Mouse (Mus musculus) bone marrow macrophage, adult 2 months (primary cell): ENCODE results near the gene Klk9. TPM values are rescaled to one million over a fixed set of nuclear protein-coding genes. Genes with fewer than 3 reads are reported as not detected.
A peak's percentile ranks its signal among the peaks of the same experiment; 100 is the strongest.

ENCODE experiments used
- H3K27ac ChIP-seq: 2 replicates; pipeline ENCODE4 v1.5.1; 2012; ENCODE audit warnings: low read depth, low read length; ENCODE audit not compliant: insufficient read depth
- H3K4me1 ChIP-seq: 2 replicates; pipeline ENCODE4 v1.6.1; 2012; ENCODE audit warnings: low read length; ENCODE audit not compliant: control insufficient read depth, insufficient read depth
- H3K4me3 ChIP-seq: 2 replicates; pipeline ENCODE4 v1.5.1; 2012; ENCODE audit warnings: mild to moderate bottlenecking, low read length, moderate library complexity; ENCODE audit not compliant: insufficient read depth
- CTCF ChIP-seq: IDR thresholded peaks from 2 replicates; pipeline ENCODE4 v1.5.1; 2012; ENCODE audit warnings: low read depth, mild to moderate bottlenecking, low read length, moderate library complexity
- POLR2A ChIP-seq: IDR thresholded peaks from 2 replicates; pipeline ENCODE4 v1.6.1; 2012; ENCODE audit warnings: mild to moderate bottlenecking, low read depth, low read length, borderline replicate concordance
- polyA plus RNA-seq: library from polyadenylated mRNA; stranded (reverse); fragments of >200 nt; gene quantifications from 2 replicates; pipeline ENCODE4 v1.2.4, GENCODE M21; 2012; ENCODE audit not compliant: missing spikeins, insufficient read depth, insufficient read length

The Klk9 gene
- polyA plus RNA-seq, 1 experiment, result not detected

- Histone ChIP-seq H3K27ac (no peak overlapping the region), H3K4me3 (no peak overlapping the region), H3K4me1 (no peaks in the 10 kb centered on the region)
- TF ChIP-seq CTCF (no peak), POLR2A (no peak)
Observed at GRCm38 (mm10) chr7:43788096-43788495, 3.6 kb upstream of the Klk9 start.

- TF ChIP-seq POLR2A, result no peak
- no peak for TF ChIP-seq CTCF
- no peak overlapping the region for H3K27ac ChIP-seq
- no peak overlapping the region for H3K4me3 ChIP-seq
- H3K4me1 ChIP-seq, result no peaks in the 10 kb centered on the region
Observed at GRCm38 (mm10) chr7:43789295-43789694, 2.4 kb upstream of the Klk9 start.

- no peak for TF ChIP-seq CTCF
- 0 out of 2 replicates have a peak, but pooled peaks cover 4% of the 10 kb centered on the region for H3K4me1 ChIP-seq
- peak overlapping the region; percentile 62; the same call in 1 of the 2 replicates for H3K4me3 ChIP-seq
- no peak overlapping the region for H3K27ac ChIP-seq
Observed at GRCm38 (mm10) chr7:43796355-43796754, 4.7 kb downstream of the Klk9 start.

GRCm38 (mm10) chr7:43797333-43797769, 5.7 kb downstream of the Klk9 start, which contains the start of gene Klk8:
TSS of gene Klk8 (plus strand) at chr7:43797577.
- TF ChIP-seq POLR2A, result no peak
- no peak for TF ChIP-seq CTCF
- peak within 1 kb of the TSS; percentile 62 for H3K4me3 ChIP-seq
- 0 out of 2 replicates have a peak, but pooled peaks cover 4% of the 10 kb centered on the region for H3K4me1 ChIP-seq
- no peak within 1 kb of the TSS for H3K27ac ChIP-seq

- 0 out of 2 replicates have a peak, but pooled peaks cover 4% of the 10 kb centered on the region for H3K4me1 ChIP-seq
- H3K27ac ChIP-seq, result no peak overlapping the region
- TF ChIP-seq POLR2A, result no peak
- TF ChIP-seq CTCF, result no peak
- H3K4me3 ChIP-seq, result 0 out of 2 replicates have a peak overlapping the region, but pooled peaks have one; percentile 62
Observed at GRCm38 (mm10) chr7:43797844-43798462, 6.3 kb downstream of the Klk9 start.

GRCm38 (mm10) chr7:43799876-43800275, 8.2 kb downstream of the Klk9 start:
- 0 out of 2 replicates have a peak, but pooled peaks cover 4% of the 10 kb centered on the region for H3K4me1 ChIP-seq
- H3K27ac ChIP-seq, result no peak overlapping the region
- TF ChIP-seq CTCF, result no peak
- no peak for TF ChIP-seq POLR2A
- H3K4me3 ChIP-seq, result no peak overlapping the region

GRCm38 (mm10) chr7:43810994-43811393, 19.3 kb downstream of the Klk9 start, which contains the start of gene Klk7:
TSS of gene Klk7 (plus strand) at chr7:43811294.
- Histone ChIP-seq H3K4me1 (no peaks in the 10 kb centered on the region), H3K4me3 (no peak within 1 kb of the TSS), H3K27ac (no peak within 1 kb of the TSS)
- TF ChIP-seq CTCF, result no peak
- TF ChIP-seq POLR2A, result no peak

GRCm38 (mm10) chr7:43815211-43815610, 23.5 kb downstream of the Klk9 start:
- Histone ChIP-seq H3K4me1 (no peaks in the 10 kb centered on the region), H3K4me3 (no peak overlapping the region), H3K27ac (no peak overlapping the region)
- TF ChIP-seq POLR2A, result no peak
- TF ChIP-seq CTCF, result no peak

- no peak overlapping the region for H3K27ac ChIP-seq
- H3K4me1 ChIP-seq, result no peaks in the 10 kb centered on the region
- no peak for TF ChIP-seq CTCF
- TF ChIP-seq POLR2A, result no peak
- no peak overlapping the region for H3K4me3 ChIP-seq
Observed at GRCm38 (mm10) chr7:43816746-43817145, 25.1 kb downstream of the Klk9 start.

- H3K27ac ChIP-seq, result no peak overlapping the region
Observed at GRCm38 (mm10) chr7:43821581-43821980, 29.9 kb downstream of the Klk9 start.

More at GRCm38 (mm10) chr7:43821581-43821980, 29.9 kb downstream of the Klk9 start:
- H3K4me1 ChIP-seq, result no peaks in the 10 kb centered on the region
- TF ChIP-seq POLR2A, result no peak
- TF ChIP-seq CTCF, result no peak
- H3K4me3 ChIP-seq, result no peak overlapping the region
